Mouse (Mus musculus): ENCODE measurements around the gene Gsk3b.
"Not testable (repeated sequence)": the region's sequence is repeated elsewhere in the genome, so short reads cannot be mapped to it uniquely, and the experiment has no call there.

Gene Gsk3b

DNA sequence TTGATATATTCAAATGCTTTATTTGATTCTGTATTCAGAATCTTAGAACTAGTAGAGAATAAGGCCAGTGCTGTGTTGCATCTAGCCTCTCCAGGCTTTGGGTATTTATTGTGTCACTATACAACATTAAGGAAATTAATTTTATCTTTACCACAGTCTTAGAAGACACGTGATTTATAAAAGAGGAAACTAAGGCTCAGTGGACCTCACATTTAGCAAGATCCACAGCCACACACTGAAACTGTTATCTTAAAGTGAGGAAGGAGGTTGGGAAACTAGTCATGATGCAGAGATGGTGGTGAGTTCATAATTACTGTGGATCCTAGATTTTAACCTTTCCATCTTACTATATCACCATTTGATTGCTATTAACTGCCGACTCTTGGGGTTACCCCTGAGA is 16.7 kb downstream of the Gsk3b start:
- DNase-seq, result no peak

DNA sequence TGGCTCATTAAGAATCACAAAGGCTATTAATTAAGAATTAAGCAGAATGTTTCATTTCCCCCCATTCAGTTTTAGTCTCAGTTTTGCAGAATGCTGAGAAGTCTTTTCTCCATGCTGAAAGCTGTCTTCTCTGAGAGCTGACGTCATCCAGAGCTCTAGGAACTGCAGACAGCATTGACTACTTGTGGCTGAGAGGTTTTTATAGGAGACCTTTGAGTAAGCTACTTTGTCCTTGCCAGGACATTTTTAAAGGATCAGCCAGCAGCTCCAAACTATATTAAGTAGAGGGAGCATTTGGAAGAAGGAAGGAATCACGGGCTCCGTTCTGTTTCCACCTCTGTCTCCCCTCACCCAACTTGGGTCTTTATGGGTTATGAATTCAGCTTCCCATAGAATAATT is 17.7 kb downstream of the Gsk3b start:
- no peak for DNase-seq

DNA sequence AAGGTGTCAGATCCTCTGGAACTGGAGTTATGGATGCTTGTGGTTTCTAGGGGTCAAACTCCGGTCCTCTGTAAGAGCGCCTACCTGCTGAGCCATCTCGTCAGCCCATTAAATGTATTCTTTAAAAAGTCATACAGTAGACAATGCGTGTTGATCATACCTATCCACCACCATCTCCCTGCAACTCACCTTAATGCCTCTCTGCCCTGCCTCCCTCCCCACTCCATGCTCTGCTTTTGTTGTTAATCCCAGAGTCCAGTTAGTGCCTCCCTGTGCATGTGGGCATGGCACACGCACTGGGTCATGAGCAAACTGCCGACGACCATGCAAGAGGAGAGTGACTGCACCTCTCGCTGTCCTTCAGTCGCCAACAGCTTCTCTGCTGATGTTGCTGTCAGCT is 21.2 kb downstream of the Gsk3b start:
- no peak for DNase-seq

DNA sequence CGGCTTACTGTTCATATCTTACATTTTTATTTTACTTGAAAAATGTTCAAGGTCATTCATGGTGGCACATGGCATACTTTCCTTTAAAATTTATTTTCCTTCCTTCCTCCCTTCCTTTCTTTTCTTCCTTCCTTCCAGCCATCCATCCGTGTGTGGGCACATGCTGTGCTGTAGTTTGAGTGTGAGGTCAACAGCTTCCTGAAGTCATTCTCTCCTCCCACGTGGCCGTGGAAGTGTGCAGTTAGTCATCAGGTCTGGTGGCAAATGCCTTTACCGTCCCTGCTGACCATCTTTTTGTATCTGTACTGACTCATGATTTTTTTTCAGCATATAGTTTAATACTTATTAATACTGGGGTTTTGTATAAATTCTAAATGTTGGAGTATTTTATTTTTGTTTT is 21.8 kb downstream of the Gsk3b start:
- DNase-seq, result no peak

DNA sequence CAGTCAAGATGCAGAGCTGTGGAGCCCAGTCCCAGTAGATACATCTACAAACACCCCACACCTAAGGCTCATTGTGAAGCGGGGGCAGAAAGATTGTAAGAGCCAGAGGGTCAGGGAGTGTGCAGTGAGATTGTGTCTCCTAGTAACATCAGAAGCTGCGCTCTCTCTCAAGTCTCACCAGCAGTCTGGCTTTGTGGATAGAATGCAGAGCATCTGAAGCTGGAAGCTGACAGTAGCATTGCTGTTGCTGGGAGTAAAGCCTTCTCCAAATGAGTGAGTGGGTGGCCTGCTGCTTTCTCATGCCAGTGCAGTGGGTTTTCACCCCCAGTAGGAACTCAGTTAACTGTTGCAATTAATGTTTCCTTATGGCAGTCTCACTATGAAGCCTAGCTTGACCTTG is 25.3 kb downstream of the Gsk3b start:
- DNase-seq, result no peak

DNA sequence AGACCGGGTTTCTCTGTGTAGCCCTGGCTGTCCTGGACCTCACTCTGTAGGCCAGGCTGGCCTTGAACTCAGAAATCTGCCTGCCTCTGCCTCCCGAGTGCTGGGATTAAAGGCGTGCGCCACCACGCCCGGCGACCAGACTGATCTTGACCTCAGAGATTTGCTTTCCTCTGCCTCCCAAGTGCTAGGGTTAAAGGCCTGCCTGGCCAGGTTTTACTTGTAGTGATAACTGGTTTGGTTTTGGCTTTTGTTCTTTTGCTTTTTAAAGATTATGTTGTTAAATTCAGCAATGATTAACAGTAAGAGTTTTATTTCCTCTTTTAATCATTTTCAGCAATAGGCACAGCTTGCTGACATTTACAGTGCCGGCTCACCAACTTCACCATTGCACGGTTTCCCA is 29.1 kb downstream of the Gsk3b start:
- not testable (repeated sequence) for DNase-seq

DNA sequence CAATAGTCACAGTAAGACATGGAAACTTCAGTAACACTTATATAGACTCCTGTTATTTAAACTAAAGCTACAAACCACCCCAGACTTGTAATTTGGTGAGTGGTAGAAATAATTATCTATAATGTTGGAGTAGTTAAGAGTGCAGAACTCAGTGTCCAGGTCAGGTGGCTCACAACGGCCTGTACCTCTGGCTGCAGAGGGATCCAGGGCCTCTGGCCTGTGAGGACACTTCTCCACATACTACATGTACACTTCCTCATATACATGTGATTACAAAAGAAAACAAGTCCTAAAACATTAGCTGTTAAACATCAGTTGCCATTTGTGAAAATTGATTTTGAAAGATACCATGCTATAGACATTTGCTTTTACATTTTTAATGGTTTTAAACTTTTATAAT is 29.9 kb downstream of the Gsk3b start:
- no peak for DNase-seq

DNA sequence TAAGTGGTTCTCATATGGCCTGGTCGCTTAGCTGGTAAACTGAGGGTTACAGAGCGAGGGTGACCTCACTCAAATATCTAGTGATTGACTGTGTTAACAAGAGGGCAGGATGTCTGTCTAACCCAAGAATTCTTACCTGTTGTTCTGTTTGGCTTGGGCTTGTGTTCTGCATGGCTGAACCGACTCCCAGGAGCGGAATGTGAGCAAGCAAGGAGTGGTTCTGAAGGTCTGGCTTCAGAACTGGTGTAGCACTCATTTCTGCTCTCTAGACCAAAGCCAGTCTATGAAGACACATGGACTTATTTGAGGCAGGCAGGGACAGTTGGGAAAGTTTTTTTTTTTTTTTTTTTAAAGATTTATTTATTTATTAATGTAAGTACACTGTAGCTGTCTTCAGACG is 30.5 kb downstream of the Gsk3b start:
- no peak for DNase-seq

DNA sequence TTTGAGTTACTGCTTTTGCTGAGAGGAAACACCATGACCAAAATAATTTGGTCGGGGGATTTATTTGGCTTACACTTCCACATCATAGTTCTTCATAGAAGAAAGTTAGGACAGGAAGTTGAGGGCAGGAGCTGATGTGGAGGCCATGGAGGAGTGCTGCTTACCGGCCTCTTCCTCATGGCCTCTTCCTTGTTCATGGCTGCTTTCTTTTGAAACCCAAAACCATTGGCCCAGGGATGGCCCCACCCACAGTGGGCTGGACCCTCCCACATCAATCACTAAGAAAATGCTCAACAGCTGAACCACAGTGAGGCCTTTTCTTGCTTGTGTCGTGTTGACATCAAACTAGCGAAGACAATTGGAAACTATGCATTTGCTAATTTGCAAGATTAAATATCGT is 40.4 kb downstream of the Gsk3b start:
- DNase-seq, result no peak

DNA sequence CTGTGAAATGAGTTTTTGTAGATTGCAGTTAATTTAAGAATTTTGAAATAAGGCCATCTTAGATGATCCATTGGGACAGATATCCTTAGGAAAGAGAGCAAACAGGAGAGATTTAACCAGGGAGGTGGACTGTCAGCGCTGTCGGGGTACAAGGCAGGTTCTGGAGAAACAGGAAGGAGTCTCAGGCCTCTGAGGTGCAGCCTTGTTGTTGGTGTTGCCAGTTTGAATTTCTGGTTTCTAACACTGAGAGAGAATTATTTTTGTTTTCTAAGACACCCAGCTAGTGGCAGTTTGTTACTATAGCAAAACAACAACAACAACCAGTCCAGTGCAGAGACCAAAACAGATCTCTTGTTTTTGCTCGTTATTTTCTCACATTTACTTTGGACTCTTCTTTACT is 42.2 kb downstream of the Gsk3b start:
- no peak for DNase-seq

DNA sequence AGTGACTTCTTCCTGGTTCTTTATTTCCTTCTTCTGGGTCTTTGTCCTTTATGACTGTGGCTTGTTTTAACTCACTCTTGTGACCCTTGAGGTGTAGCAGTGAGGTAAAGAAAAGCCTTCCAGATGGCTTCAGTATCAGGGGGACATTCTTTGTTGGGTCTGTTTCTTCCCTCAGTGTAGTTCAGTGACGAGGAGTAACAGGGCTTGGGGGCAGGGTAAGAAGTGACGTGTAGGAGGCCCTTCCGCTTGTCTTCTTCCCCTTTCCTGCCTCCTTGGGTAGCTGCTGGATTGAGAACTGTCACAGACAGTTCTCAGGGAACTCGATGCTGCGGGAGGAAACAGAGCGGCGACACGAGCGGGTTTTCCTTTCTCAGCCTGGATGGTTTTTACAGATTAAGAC is 43.0 kb downstream of the Gsk3b start:
- DNase-seq, result peak; percentile 47

DNA sequence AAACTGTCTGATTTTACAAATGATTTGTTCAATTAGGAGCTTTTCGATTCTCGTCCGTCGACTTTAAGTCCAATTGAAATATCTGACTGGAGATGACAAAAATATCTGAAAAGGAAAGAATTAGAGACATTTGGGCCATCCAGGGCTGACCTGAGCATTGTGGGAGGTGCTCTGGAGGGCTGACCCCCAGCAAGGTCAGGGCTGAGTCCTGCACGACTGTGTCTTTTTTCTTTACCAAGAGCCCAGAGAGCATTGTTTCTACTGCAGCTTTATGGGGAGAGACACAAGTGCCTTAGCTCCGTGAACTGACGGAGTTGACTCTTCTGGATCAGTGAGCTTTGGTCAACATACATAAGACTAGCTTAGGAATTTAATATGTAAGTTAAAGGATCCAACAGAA is 43.4 kb downstream of the Gsk3b start:
- DNase-seq, result no peak

DNA sequence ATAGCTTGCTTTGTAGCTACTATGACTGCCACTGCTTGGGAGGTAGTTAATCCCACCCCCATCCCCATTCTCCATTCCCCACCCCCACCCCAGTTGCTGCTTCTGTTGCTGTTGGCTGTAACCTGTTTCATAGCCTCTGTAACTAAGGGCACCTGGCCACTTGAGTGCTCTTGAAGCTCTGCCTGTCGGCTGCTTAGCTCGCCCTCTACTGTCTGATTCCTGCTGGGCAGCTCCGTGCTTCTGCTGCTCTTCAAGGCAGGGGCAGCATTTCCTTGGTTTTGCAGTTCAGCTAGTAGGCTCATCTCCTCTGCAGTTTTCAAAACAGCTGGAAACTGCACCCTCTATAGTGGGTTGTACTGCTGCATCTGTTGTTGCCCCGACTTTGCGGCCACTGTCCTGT is 48.5 kb downstream of the Gsk3b start:
- DNase-seq, result peak; percentile 65

DNA sequence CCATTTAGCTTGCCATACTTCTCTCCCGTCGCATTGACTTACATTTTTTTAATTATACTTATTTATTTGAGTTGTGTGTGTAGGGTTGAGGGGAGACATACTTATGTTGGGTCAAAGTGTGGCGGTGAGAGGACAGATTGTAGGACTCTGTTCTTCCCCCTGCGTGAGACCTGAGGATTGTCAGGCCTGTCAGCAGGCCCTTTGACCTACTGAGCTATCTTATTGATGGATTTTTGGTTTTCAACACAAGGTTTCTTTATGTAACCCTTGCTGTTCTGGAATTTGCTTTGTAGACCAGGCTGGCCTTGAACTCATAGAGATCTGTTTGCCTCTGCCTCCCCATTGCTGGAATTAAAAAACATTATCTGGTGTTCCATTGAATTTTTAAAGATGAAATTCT is 56.1 kb downstream of the Gsk3b start:
- no peak for DNase-seq

DNA sequence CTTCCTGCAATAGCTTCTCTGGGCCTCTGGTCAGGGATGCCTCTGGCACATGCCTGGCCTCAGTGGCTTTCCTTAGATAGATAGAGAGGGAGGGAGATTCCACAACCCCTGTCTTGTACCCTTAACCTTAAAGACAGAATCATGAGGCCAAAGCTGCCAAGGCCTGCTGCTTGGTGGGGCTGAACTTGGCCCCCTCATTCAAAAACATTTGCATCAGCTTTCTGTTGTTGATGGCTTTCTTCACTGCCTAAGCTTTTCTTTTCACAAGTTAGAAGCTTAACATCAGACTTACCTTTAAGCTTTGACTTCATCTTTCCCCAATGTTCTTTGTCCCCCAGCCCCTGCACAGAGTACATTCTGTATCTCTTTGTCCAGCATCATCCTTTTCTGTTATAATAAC is 61.8 kb downstream of the Gsk3b start:
- no peak for DNase-seq

DNA sequence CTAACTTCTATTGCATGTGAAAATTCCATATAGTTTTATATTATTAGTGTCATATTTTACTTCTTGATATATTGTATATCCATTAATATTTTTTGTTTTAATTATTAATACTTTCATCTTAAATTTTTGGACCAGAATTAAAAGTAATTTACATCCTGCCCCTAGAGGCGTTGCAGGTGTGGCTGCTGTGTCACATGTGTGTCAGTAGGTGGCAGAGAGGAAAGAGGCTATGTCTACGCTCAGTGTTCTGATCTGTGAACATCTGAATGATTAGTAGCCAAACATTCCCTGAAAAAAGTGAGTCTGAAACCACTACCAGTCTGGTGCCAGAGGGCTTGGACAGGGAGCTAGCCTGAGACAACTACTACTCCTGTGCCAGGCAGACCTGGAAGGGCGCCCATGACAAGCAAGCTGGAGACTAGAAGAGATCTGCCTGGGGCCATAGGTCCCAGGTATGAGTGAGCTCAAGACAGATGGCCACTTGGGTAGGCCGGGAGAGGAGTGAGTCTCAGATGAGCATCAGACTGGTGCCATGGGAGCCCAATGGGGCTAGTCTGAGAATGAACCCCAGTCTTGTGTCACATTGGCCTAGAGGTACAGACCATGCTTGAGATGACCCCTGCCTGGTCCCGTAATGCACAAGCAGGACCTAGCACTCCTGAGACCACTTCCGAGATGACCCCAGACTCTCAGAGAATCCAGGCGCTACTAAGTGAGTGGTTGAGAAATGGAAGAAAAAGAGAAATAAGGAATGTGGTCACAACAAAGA is 69.2 kb downstream of the Gsk3b start:
- no peak for DNase-seq

DNA sequence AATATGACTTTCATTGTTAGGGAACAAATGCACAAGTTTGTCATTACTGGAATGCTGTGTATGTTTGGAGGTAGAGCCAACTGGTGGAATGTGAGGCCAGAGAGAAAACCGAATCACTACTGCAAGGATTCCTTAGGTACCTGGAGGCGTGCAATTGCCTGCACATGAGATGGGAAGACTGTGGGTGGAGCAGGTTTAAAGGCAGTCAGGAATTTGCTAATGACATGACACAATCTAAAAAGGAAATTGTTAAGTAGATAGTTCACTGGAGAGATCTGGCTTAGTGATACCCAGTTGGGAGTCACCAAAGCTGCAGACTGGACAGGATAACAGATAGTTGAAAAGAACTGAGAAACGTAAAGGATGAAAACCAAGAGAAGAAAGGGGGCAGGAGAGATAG is 73.2 kb downstream of the Gsk3b start:
- no peak for DNase-seq

DNA sequence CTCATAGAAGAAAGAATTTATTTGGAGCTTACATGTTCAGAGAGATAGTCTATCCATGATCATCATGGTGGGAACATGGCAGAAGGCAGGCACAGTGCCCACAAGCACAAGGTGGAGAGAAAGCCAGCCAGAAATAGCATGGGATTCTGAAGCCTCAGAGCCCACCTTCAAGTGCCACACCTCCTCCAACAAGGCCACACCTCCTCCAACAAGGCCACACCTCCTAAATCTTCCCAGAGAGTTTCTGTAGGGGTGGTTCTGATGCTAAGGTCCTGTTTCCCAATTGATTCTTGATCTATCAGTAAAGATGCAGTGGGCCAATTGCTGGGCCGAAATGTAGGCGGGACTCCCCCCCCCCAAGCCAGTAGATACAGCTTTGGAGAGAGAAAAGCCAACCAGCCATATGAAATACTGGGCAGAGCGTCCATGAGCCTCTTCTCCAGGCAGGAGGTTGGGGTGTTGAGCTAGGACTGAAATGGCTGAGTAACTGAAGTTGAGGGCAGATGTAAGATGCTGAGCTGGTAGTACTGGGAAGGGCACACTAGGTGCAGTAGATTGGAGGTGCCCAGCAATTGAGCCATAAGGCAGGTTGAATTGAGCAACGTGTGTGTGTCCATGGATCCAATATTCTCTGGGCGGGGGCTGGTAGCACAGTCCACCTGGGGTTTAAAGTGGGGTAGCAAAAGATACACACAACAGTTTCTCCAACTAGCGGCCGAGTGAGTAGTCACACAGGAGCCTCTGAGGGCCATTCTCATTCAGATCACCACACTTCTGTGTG is 76.2 kb downstream of the Gsk3b start:
- DNase-seq, result no peak

DNA sequence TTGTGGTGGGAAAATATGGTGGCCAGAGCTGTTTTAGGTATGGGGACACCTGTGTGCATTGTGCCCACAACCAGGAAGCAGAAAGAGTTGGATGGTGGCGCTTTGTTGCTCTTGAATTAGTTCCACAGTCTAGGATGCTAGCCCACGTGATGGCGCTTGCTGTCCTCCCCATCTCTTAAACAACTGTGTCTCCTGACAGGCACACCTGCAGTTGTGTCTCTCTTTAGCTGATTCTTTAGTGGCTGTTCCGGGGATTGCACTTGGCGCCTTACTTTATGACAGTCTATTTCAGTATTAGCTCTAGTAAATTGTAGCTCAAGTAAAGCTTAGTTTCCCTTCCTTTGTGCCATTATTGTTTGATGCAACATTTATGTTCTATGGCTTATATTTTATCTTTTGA is 80.2 kb downstream of the Gsk3b start:
- DNase-seq, result no peak

DNA sequence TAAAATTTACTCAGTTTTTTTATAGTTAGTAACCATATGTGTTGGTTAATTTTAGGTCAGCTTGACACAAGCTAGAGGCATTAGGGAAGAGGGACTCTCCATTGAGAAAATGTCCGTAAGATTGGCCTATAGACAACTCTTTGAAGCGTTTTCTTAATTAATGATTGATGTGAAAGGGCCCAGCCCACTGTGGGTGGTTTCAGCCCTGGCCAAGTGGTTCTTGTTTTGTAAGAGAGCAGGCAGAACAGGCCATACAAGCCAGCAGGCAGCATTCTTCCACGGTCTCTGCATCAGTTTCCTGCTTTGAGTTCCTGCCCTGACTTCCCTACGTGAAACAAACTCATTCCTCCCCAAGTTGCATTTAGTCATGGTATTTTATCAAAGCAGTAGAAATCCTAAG is 90.3 kb downstream of the Gsk3b start:
- DNase-seq, result no peak

DNA sequence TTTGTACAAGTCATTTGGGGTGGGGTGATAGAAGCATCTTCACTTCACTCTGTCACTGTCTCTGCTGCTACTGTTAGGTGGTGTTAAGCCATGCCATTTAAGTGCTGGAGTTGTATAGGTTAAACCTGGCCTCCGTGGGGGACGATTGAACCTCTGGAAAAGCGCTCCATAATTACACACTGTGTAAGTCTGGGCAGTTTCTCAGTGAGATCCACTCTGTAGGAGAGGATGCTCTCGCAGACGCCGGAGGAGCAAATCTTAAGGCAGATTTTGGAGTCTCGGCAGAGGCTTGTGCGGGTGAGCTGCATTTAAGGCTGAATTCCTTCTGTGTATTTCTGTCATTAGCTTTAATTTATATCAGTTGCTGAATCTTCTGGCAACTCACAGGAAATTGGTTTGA is 92.6 kb downstream of the Gsk3b start:
- DNase-seq, result no peak

DNA sequence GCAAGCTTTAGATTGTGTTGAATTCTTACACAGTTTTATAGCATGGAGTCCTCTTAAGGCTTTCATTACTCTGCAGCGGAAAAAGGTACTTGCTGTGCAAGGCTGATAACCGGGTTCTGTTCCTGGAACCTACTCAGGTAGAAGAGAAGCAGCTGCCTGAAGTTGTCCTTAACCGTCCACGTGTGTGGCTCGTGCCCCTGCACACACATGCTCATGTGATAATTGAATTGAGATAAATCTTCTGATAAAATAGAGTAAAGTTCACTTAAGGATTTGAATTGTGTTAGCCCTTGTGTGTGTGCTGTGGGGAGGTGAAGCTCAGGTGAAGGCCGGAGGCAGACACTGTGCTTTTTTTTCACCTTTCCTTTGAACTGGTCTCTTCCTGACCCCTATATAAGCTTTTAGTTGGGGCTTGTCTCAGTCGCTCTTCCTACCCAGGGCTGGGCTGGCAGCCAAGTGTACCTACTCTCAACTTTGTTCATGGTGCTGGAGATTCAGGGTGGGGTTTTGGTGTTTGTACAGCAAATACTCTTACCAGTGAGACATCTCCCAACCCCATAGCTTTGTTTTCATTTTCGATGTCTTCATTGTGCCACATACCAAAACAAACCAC is 96.0 kb downstream of the Gsk3b start:
- DNase-seq, result peak; percentile 34

DNA sequence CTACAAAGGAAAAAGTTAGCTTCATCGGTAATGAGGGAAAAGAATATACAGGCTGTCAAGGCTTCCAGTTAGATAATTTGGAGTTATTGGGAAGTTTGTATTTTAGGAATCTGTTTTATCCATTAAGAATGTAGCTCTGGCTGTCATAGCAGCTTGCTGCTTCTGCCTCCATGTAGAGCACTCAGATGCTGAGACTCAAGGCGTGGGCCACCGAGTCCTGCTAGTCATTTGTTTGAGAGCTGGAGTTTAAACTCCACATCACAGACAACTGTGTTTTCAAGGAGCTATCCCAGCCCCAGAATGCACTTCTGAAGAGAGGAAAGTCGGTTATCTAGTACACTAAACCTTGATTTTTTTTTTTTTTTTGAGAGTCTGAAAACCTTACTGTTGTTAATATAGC is 101.2 kb downstream of the Gsk3b start:
- DNase-seq, result no peak

DNA sequence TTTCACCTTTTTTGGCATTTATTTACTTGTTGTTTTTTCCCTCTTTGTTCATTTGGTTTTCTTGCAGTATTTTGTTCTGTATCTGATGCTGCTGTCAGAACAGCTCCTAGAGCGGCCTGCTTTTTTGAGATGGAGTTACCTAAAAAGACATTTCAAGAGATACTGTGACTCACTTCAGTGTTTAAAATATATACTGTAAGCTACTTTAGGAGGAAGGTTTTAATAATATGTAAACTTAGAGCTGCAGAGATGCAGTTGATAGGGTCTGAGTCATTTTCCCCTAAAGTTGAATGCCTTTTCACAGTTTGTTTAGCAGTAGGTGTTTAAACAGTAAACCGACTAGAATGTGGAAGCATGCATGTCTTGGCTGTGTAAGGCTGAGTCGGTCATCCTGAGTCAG is 101.7 kb downstream of the Gsk3b start:
- no peak for DNase-seq

Data from lung, postnatal 14 days (tissue).